Mouse (Mus musculus) myocyte (in vitro differentiated cells): ENCODE measurements at regions not wholly inside any gene's neighbourhood (a gene's known extent, or its start where the extent isn't known, plus 50 kb on each side); places are given as distances from the start of the nearest gene placed in this dataset.

Source experiments
- H3K27me3 ChIP-seq: one replicate; pipeline ENCODE4 v1.6.1; 2011; ENCODE audit not compliant: control insufficient read depth, insufficient read depth, insufficient read length
- H3K36me3 ChIP-seq: one replicate; pipeline ENCODE4 v1.6.1; 2011; ENCODE audit not compliant: control insufficient read depth, insufficient read depth
- H3K4me2 ChIP-seq: one replicate; pipeline ENCODE4 v1.6.1; 2011; ENCODE audit warnings: low read depth, control low read depth
- H3K4me3 ChIP-seq: one replicate; pipeline ENCODE4 v1.5.1; 2011; ENCODE audit warnings: mild to moderate bottlenecking, control low read depth, moderate library complexity
- H3K79me2 ChIP-seq: one replicate; pipeline ENCODE4 v1.6.1; 2011; ENCODE audit not compliant: control insufficient read depth, insufficient read depth
- H3ac ChIP-seq: one replicate; pipeline ENCODE4 v1.6.1; 2011; ENCODE audit not compliant: control insufficient read depth, insufficient read length
- CEBPB ChIP-seq: IDR thresholded peaks from 2 replicates; pipeline ENCODE4 v1.6.1; 2011; ENCODE audit warnings: mild to moderate bottlenecking, moderate library complexity; ENCODE audit not compliant: poor library complexity, insufficient read depth, severe bottlenecking
- E2F4 ChIP-seq: IDR thresholded peaks from one replicate; pipeline ENCODE4 v1.6.1; 2011; ENCODE audit warnings: mild to moderate bottlenecking, control low read depth, moderate library complexity; ENCODE audit not compliant: insufficient read depth
- MAX ChIP-seq: IDR thresholded peaks from one replicate; pipeline ENCODE4 v1.6.1; 2011; ENCODE audit warnings: low read depth, mild to moderate bottlenecking, control low read depth
- MYOD1 ChIP-seq, 3 experiments: IDR thresholded peaks; one replicate each; pipeline ENCODE4 v1.6.1; 2011; ENCODE audit warnings: control low read depth in 2 of 3, low read depth in 2 of 3, mild to moderate bottlenecking in 2 of 3, moderate library complexity in 1 of 3; ENCODE audit not compliant: insufficient read length in 2 of 3, control insufficient read depth in 1 of 3
- MYOG ChIP-seq, 3 experiments: IDR thresholded peaks; one replicate each; pipeline ENCODE4 v1.6.1; 2011; ENCODE audit warnings: control low read depth in 2 of 3, low read depth in 2 of 3, mild to moderate bottlenecking in 2 of 3; ENCODE audit not compliant: insufficient read length in 2 of 3, control insufficient read depth in 1 of 3, insufficient read depth in 1 of 3
- POLR2A ChIP-seq: IDR thresholded peaks from one replicate; pipeline ENCODE4 v1.6.1; 2011; ENCODE audit warnings: low read depth, mild to moderate bottlenecking, control low read depth, moderate library complexity; ENCODE audit not compliant: insufficient read length
- POLR2AphosphoS2 ChIP-seq: IDR thresholded peaks from one replicate; pipeline ENCODE4 v1.6.1; 2011; ENCODE audit warnings: low read depth, control low read depth; ENCODE audit not compliant: insufficient read length
- REST ChIP-seq: IDR thresholded peaks from one replicate; pipeline ENCODE4 v1.6.1; 2011; ENCODE audit warnings: mild to moderate bottlenecking, control low read depth, moderate library complexity; ENCODE audit not compliant: insufficient read depth, insufficient read length
- SRF ChIP-seq: IDR thresholded peaks from one replicate; pipeline ENCODE4 v1.6.1; 2011; ENCODE audit warnings: low read depth; ENCODE audit not compliant: control insufficient read depth, insufficient read length
- TCF12 ChIP-seq: IDR thresholded peaks from one replicate; pipeline ENCODE4 v1.6.1; 2011; ENCODE audit warnings: mild to moderate bottlenecking, control low read depth; ENCODE audit not compliant: poor library complexity, insufficient read depth, severe bottlenecking
- TCF3 ChIP-seq: IDR thresholded peaks from one replicate; pipeline ENCODE4 v1.6.1; 2011; ENCODE audit warnings: low read depth, control low read depth; ENCODE audit not compliant: insufficient read length
- USF1 ChIP-seq: IDR thresholded peaks from one replicate; pipeline ENCODE4 v1.6.1; 2011; ENCODE audit warnings: low read depth, mild to moderate bottlenecking, control low read depth, moderate library complexity

- TF ChIP-seq SRF = no peak
- no peak for TF ChIP-seq POLR2AphosphoS2
- no peak for TF ChIP-seq CEBPB
- no peak for TF ChIP-seq POLR2A
- TF ChIP-seq TCF3 = no peak
- Histone ChIP-seq H3ac (no peak overlapping the region), H3K27me3 (no peaks in the 10 kb centered on the region), H3K79me2 (no peaks in the 10 kb centered on the region), H3K36me3 (no peaks in the 10 kb centered on the region), H3K4me3 (no peak overlapping the region), H3K4me2 (no peak overlapping the region)
Measured at GRCm38 (mm10) chr13:43930081-43930981, 145.8 kb downstream of the Cd83 start.

GRCm38 (mm10) chr13:43932946-43933345 lies 148.4 kb downstream of the Cd83 start:
- H3K4me3 ChIP-seq = no peak overlapping the region
- no peak overlapping the region for H3K4me2 ChIP-seq
- no peak for TF ChIP-seq E2F4
- TF ChIP-seq MYOD1 (IDR thresholded peaks at IDR 0.05; ENCODE audit: control insufficient read depth in 1 of 3, insufficient read length in 2 of 3, low read depth in 2 of 3) = no peak
- TF ChIP-seq POLR2AphosphoS2 = no peak
- TF ChIP-seq MAX = no peak
- no peak for TF ChIP-seq SRF
- TF ChIP-seq TCF12 = no peak
- no peak for TF ChIP-seq MYOG (IDR thresholded peaks at IDR 0.05; ENCODE audit: control insufficient read depth in 1 of 3, insufficient read depth in 1 of 3, insufficient read length in 2 of 3, low read depth in 2 of 3)
- no peak for TF ChIP-seq TCF3
- TF ChIP-seq REST = no peak
- TF ChIP-seq POLR2A = no peak
- no peak for TF ChIP-seq USF1
- TF ChIP-seq CEBPB = no peak
- no peak overlapping the region for H3ac ChIP-seq
- H3K27me3 ChIP-seq = no peaks in the 10 kb centered on the region
- H3K79me2 ChIP-seq = no peaks in the 10 kb centered on the region
- no peaks in the 10 kb centered on the region for H3K36me3 ChIP-seq

GRCm38 (mm10) chr13:43935284-43935683 lies 150.7 kb downstream of the Cd83 start:
- H3K27me3 ChIP-seq = no peaks in the 10 kb centered on the region
- no peaks in the 10 kb centered on the region for H3K36me3 ChIP-seq
- no peak overlapping the region for H3ac ChIP-seq
- TF ChIP-seq MAX = no peak
- TF ChIP-seq CEBPB = no peak
- no peak for TF ChIP-seq MYOD1 (IDR thresholded peaks at IDR 0.05; ENCODE audit: control insufficient read depth in 1 of 3, insufficient read length in 2 of 3, low read depth in 2 of 3)
- no peak for TF ChIP-seq E2F4
- no peak for TF ChIP-seq USF1
- TF ChIP-seq REST = no peak
- TF ChIP-seq POLR2A = no peak
- TF ChIP-seq POLR2AphosphoS2 = no peak
- no peak for TF ChIP-seq MYOG (IDR thresholded peaks at IDR 0.05; ENCODE audit: control insufficient read depth in 1 of 3, insufficient read depth in 1 of 3, insufficient read length in 2 of 3, low read depth in 2 of 3)
- no peak for TF ChIP-seq TCF12
- TF ChIP-seq TCF3 = no peak
- TF ChIP-seq SRF = no peak
- H3K4me2 ChIP-seq = no peak overlapping the region
- H3K79me2 ChIP-seq = no peaks in the 10 kb centered on the region
- no peak overlapping the region for H3K4me3 ChIP-seq

GRCm38 (mm10) chr13:43936504-43936903 lies 151.9 kb downstream of the Cd83 start:
- Histone ChIP-seq H3K4me3 (no peak overlapping the region), H3ac (no peak overlapping the region), H3K4me2 (no peak overlapping the region), H3K27me3 (no peaks in the 10 kb centered on the region), H3K36me3 (no peaks in the 10 kb centered on the region), H3K79me2 (no peaks in the 10 kb centered on the region)
- TF ChIP-seq MAX = no peak
- no peak for TF ChIP-seq POLR2A
- no peak for TF ChIP-seq TCF3
- TF ChIP-seq USF1 = no peak
- no peak for TF ChIP-seq POLR2AphosphoS2
- no peak for TF ChIP-seq MYOG (IDR thresholded peaks at IDR 0.05; ENCODE audit: control insufficient read depth in 1 of 3, insufficient read depth in 1 of 3, insufficient read length in 2 of 3, low read depth in 2 of 3)

- TF ChIP-seq MYOG (IDR thresholded peaks at IDR 0.05; ENCODE audit: control insufficient read depth in 1 of 3, insufficient read depth in 1 of 3, insufficient read length in 2 of 3, low read depth in 2 of 3) = no peak
- no peak for TF ChIP-seq POLR2AphosphoS2
- TF ChIP-seq E2F4 = no peak
- no peak for TF ChIP-seq TCF3
- no peak for TF ChIP-seq MAX
- TF ChIP-seq CEBPB = no peak
- TF ChIP-seq MYOD1 (IDR thresholded peaks at IDR 0.05; ENCODE audit: control insufficient read depth in 1 of 3, insufficient read length in 2 of 3, low read depth in 2 of 3) = no peak
- Histone ChIP-seq H3K79me2 (no peaks in the 10 kb centered on the region), H3K4me2 (no peak overlapping the region), H3K27me3 (no peaks in the 10 kb centered on the region), H3ac (no peak overlapping the region), H3K4me3 (no peak overlapping the region), H3K36me3 (no peaks in the 10 kb centered on the region)
Measured at GRCm38 (mm10) chr13:43938611-43939010, 154.0 kb downstream of the Cd83 start.
